Mouse (Mus musculus) kidney, postnatal 25 days (tissue): ENCODE results near the gene Rab25.
A peak's percentile ranks its signal among the peaks of the same experiment; 100 is the strongest.

Source experiments
- DNase-seq, 2 experiments: peaks; one replicate each; pipeline ENCODE4 v3.0.0; 2021; ENCODE audit warnings: mixed read lengths in 2 of 2

Rab25 gene

DNA sequence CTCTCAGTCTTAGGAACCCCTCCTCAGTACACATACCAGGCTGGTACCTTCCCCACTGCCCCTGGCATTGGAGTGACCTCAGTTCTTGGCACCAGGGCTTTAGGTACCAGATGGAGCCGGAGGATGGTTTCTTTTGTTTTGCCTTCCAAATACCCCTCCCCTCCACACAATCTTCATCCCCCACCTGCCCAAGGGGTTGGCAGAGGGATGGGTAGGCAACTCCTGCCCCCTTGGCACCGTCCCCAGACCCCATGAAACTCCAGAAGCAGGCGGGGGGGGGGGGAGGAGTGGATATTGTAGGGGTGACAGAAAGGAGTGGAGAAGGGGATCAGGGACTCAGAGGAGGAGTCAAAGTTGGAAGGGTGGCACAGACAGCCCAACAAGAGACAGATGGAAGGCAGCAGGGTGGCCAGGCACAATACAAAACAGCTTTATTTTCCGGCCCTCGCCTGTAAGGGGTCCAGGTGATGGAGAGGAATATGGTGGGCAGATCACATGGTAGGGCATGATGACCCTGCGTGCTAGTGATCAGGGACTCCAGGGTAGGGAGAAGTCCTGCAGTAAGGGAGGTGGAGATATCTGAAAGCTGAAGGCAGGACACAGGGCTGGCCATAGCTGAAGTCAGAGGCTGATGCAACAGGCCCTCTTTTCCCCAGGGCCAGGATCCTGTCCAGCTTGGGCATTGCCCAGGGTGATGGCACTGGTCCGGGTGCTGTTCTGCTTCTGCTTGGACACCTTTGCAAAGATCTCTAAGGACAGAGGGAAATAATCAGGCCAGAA lies 6.3 kb downstream of the Rab25 start:
- DNase-seq, result peak in 1 of 2 experiments; percentile 37

DNA sequence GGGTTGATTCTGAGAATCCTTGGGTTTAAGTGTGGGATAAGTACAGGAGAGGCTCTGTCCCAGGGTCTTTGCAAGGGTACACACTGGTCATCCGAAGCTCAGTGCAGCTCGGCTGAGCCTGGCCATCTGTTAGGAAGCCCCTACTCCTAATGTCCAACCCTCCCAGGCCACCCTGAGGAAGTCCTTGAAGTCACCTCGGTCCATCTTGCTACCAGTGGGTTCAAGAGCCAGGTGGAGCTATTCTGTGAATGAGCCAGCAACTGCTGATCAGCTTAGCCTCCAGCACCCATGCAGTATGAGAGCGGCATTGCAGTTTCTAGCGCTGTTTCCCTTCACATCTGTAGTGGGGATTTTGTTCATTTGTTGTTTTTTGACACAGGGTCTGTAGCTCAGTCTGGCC lies 8.0 kb downstream of the Rab25 start:
- peak in 1 of 2 experiments; percentile 23 for DNase-seq

DNA sequence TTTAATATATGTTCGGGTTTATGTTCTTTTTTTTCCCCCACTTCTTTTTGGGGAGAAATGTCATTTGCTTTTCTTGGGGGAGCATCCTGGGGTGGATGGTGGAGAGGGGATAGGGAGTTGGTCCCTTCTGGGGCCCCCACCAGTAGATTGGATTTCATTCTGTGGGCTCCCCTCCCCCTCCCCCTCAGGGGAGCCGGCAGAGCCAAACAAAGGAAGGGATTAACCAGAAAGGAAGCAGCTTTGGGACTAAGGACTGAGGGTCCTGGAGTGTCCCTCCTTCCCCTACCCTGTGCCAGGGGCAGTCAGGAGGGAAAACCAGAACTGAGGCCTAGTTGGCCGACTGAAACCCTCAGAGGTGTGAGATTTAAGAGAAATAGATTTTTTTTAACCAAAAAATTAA lies 8.7 kb downstream of the Rab25 start:
- DNase-seq, result no peak

DNA sequence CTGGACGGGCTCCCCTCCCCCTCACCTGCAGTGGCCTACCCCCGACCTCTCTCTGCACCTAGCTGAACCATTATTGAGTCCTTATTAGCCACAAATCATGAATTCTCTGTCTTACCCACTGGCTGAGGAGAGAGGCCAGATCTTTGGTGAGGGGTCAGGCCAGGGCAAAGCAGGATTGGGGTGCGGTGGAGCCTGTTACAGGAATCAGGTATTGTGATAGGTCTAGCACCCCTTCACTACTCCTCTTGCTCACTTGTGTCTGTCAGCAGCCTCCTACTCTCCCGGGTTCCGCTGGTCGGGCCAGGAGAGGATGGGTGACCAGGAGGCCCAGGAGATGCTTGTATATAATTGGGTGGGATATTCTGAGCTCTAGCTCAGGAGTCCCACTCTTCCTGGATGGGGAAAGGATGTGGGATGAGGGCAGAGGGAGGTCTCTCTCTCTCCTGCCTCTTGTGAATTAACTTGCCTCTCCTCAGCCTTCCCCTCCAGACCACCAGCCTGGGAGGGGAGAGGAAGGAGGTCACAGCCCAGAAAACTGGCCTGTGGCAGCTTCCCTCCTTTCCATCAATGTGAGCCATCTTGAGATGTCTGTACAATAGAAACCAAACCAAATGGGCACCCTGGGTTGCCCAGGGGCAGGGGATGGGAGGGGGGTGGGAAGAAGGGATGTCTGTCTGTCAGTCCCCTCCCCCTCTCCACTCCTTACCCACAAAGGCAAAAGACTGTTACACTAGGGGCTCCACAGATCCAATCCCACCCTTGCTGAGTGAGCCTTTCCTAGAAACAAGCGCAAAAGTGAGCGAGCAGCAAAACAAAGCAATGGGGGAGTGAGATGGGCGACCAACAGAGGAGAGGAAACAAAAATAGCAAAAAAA lies 9.6 kb downstream of the Rab25 start:
- DNase-seq, result no peak

DNA sequence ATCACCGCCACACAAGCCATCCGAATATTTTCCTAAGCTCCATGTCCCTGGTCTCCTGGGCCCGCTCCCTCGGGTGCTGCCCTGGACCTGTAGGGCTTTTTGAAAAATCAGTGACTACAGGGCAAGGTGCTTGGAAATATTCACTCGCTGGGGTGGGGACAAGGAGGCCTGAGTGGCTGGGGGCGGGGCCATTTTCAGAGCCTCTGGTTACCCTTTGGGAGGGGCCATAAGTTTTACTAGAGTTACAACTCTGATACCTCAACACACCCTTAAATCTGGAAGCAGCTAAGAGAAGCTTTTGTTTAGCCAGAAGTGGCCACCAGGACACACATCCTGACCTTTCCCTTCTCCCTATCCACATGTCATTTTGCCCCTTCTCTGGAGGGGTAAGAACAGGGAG lies 11.0 kb downstream of the Rab25 start:
- peak in 1 of 2 experiments; percentile 56 for DNase-seq

DNA sequence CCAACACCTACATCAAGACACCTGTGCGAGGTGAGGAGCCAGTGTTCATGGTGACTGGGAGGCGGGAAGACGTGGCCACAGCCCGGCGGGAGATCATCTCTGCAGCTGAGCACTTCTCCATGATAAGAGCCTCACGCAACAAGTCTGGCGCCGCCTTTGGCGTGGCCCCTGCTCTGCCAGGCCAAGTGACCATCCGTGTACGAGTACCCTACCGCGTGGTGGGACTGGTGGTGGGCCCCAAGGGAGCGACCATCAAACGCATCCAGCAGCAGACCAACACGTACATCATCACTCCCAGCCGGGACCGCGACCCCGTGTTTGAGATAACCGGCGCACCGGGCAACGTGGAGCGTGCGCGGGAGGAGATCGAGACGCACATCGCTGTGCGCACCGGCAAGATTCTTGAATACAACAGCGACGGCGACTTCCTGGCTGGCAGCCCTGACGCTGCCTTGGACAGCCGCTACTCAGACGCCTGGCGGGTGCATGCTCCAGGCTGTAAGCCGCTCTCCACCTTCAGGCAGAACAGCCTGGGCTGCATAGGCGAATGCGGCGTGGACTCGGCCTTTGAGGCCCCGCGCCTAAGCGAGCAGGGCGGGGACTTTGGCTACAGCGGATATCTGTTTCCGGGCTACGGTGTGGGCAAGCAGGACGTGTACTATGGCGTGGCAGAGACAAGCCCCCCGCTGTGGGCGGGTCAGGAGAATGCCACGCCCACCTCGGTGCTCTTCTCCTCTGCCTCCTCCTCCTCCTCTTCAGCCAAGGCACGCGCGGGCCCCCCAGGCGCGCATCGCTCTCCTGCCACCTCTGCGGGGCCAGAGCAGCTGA lies 11.8 kb downstream of the Rab25 start:
- DNase-seq, result peak; percentile 84 to 91

DNA sequence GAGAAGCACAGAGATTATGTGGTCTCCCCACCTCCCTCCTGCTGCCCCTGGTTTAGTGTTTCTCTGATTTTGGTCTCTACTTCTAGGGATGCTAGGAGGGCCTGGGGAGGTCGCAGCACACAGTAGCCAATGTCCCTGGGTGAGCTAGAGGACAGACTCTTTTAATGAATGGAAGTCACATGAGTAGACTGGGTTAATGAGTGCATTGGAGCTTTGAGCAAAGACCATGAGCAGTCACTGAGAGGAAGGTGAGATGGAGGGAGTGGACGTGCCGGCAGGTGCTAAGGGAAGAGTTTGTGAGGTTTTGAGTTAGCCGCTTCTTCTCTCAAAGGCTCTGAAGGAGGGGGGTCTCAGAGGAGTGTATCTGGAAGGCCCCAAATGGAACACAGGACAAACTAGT lies 12.6 kb downstream of the Rab25 start:
- peak in 1 of 2 experiments; percentile 39 for DNase-seq

DNA sequence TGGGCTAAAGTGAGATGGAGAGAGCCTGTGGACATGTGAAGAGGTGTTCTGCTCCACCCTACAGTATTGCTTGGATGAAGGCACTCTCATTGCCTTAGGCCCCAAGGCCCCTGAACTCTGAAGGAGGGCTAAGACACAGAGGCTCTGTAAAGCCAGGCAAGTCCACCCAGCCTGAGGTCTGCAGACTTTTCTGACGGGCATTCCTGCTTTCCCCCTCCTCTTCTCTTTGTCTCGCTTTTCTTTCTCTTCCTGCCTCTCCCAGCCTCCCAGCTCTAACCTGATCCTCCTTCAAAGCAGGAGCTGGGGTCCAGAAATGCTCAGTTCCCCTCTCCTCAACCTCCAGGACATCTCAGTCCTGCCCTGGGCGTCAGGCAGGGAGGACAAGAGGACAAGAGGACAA lies 13.1 kb downstream of the Rab25 start:
- DNase-seq, result no peak

DNA sequence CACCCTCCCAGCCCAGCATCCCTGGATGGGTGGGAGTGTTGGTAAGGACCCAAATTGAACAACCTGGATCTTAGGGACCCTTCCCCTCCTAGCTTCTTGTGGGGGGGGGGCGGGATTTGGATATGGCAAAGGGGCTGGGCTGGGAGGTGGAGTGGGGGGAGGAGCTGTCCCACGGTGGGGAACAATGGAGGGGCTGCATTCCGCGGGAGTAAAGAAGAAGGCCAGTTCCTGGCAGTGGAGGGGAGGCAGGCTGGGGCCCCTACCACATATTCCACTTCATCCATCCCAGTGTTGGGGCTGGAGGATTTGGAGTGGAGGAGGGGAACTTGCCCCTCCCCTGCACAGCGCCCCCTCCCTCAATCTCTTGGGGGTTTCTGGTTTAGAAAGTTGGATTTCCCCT lies 14.4 kb downstream of the Rab25 start:
- DNase-seq, result no peak

DNA sequence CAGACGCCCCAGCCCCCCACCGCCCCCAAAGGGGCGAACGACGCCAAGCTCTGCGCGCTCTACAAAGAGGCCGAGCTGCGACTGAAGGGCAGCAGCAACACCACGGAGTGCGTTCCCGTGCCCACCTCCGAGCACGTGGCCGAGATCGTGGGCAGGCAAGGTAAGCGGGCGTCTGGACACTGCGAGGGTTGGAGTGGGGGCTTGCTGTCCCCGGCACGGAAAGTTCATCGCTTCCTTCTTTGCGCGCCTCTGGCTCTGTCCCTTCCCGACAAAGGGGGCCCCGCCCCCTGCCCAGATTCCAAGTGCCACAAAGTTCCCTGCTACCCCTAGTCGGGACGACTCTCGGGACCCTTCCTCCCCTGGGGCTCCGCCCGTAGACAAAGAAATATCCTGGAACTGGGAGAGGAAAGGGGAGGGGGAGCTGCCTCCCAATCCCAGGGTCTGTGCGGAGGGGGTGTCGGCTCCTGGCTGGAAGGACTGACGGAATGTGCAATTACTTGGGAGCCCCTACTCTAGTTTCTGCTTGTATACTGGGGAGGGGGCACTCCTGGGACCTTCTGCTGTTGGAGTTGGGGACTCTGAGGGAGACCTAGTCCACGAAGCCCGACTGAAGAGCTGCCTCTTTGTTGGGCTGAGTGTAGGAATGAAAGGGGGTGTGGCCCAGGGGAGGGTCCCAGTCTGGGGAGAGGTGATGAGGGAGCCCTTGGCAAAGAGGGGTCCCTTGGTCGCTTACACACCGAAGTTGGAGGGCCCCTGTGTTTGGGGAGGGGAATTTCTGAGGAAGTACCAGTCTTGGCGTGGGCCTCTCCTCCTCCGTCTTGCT lies 15.2 kb downstream of the Rab25 start:
- peak in 1 of 2 experiments; percentile 62 for DNase-seq

DNA sequence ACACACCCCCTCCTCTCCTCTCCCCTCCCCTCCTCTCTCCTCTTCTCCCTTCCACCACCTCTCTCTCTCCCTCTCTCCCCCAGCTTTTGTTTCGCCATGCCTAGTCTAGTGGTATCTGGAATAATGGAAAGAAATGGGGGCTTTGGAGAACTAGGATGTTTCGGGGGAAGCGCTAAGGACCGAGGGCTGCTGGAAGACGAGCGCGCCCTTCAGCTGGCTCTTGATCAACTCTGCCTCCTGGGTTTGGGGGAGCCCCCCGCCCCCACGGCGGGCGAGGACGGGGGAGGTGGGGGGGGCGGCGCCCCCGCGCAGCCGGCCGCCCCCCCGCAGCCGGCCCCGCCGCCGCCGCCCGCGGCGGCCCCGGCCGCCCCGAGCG lies 15.8 kb downstream of the Rab25 start, which contains the start of gene Mex3a:
Gene Mex3a (plus strand): TSS at position 97 of the 376 bp plus-strand sequence.
- DNase-seq, result peak in 1 of 2 experiments; percentile 40

DNA sequence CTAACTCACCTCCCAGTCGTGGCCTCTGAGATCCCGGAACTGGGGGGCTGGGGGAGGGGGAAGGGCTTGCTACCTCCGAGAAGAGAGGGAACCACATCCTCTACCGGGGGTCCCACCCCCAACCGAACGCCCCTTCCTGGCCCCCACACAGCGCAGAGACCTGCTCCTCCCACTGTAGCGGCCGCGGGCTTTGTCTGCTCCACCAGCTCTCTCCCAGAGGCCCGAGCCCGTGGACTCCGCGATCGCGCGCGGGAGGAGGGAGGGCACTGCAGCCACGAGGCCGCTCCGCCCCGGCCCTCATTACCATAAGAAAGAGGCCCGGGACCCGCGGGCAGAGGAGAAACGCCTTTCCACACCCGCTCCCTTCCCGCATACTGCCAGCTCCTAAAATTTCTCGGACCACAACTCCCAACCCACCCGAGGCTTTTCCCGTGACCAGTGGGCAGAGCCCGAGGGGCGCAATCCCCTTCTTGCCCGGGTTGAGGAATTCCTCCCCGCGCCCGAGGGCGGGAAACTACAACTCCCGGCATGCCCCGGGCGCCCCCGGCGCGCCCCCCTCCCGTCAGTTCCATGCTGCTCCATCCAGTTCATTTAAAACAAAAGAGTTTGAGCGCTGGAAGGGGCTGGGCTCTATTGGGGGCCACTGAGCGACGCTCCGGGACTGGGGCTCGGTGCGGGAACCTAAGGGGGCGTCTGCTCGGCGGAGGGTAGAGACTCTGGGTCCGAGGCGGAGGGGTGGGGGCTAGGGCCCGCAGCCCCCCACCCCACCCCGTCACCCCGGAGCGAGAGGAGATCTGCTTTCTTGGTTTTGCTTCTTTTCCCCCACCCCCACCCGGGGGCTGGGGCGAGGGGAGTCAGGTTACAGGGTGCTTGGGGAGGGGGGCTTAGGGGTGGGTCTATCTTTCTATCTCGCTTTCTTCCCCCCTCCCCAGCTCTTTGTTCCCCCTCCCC lies 16.5 kb downstream of the Rab25 start:
- DNase-seq, result peak; percentile 86 to 92

DNA sequence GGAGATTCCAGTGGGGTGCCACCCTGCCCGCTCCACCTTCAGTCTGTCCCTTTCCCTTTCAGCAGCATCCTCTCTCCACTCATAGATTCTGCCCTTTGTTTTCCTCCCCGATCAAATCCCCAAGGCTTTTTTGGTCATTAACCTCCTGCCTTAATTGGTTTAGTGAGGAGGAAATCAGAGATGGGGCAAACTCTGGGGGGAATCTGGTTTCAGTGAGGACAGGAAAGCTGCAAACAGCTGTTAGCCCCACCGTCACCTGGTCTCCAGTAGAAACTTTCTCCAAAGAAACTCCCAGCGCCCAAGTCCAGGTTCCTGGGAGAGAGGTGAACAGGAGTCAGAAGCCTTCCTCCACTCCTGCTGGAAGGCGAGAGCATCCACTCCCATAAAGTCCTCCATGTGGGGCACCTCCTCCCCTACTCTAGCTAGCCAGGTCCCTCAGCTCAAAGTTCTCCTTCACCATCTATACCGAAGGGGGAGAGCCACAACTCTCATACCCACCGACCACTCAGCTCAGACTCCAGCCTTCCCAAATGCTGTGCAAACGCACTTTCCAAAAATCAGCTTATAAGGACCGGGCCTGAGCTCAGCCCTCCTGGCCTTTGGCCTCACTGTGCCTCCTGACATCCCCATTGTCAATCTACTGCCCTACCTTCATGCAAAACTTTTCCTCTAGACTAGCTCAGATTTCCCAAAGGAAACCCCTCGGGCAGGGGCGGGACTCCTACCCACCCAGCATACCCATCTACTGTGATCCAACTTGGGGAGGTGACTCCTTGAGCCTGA lies 17.8 kb downstream of the Rab25 start:
- no peak for DNase-seq

DNA sequence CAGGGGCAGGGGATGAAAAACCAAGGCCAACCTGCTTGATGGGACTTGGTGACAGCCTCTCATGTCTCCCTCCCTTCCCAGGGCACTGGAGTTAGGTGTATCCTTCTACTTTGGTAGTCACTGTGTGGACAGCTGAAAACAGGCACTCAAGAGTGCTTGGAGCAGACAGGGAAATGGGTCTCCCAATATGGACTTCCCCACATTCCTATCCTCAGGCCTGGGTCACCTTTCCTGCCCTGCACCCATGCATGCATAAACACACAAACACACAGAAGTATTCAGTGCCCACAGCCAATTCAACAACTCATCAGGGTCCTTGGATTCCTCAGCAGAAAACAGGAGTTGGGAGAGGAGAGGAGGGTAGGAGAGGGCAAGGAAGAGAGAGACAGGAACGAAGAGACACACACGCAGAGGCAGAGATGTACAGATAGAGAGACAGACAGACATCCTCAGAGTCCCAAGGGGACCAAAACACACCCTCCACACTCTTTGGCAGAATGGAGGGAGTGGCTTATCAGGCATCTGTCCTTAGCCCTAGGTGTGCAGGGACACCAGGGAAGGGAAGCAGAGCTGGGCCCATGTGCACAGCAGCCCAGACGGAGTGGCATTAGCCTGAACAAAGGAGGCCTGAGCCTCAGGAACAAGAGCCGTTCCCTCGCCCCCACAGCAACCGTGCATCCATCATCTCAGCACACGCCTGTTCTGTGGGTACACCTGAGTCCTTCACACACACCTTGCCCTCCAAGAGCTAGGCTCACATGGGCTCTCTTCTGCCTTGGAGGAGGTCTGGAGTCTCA lies 18.7 kb downstream of the Rab25 start:
- peak in 1 of 2 experiments; percentile 51 for DNase-seq

DNA sequence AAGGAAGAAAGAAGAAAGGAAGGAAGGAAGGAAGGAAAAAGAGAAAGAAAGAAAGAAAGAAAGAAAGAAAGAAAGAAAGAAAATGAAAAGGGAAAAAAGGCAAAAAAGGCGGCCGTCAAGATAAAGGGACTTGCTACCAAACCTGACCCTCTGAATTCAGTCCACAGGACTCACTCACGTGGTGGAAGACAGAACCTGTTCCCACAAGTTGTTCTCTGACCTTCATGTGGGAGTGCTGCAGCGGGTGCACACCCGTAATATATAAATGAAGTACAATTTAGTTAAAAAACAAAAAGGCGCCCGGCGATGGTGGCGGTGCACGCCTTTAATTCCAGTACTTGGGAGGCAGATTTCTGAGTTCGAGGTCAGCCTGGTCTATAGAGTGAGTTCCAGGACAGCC lies 19.5 kb downstream of the Rab25 start:
- peak; percentile 33 to 74 for DNase-seq

DNA sequence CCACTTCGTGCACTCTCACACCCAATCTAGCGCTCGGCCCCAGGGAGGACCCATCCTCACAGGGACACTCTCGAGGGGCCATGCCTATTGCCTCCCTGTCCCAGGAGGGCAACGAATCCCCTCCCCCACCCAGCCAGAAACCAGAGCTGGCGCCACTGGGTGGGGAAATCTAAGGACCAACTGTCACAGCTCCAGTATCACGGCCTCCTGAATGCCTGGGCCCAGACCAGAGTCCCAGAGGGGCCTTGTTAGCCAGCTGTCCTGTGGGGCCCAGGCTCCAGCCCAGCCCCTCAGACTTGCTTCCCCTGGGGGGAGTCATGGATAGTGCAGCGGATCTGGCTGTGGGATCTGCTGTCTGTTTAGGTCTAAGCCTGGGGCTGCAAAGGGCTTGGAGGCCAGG lies 20.5 kb downstream of the Rab25 start:
- DNase-seq, result peak in 1 of 2 experiments; percentile 46

DNA sequence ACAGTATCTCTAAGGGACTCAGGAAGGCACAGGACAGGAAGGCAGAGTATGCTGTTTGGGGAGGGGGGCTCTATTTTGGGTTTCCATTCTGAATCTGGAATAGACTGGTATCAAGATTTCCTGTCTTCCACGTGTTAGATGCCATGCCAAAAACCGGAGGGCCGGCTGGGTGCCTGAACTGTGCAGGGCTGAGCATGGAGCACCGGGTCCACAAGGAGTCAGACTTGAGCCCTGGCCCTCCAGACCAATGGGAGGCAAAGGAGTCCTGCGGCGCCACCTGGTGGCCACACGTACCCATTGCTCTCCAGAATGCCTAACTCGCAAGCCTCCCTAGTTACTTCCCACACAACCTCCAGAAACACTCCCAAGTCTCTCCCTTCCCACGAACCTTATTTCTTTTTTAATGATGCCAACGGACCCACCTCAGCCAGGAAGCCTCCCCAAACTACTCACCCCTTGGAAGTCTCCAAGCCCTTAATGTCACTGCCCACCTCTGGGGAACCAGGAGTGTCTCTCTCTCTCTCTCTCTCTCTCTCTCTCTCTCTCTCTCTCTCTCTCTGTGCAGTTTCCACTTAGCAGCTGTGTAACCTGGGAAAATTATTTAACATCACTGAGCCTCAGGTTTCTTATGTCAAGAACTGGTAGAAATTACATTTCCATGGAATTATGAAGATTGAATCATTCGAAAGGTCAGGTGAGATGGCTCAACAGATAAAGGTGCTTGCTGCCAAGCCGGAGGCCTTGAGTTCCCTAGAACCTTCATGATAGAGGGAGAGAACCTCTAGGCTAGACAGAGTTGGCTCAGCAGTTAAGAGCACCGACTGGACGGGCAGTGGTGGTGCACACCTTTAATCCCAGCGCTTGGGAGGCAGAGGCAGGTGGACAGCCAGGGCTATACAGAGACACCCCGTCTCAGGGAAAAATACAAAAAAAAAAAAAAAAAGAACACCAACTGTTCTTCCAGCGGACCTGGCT lies 21.7 kb downstream of the Rab25 start:
- peak; percentile 91 to 95 for DNase-seq

DNA sequence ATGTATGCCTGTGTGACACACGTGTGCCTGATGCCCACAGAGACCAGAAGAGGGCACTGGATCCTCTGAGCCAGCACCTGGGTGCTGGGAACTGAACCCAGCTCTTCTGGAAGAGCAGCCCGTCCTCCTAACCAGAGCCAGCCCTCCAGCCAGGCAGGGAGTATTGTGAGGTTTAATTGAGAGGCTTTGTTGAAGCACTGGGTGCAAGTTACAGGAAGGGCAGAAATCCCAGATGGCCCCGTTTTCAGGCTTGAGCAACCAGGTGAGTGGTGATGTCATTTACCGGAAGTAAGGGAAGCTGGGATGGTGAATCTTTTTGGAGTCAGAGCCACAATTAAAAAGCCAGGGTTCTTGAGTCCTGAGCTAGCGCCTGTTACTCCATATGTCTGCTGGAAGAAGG lies 23.1 kb downstream of the Rab25 start:
- DNase-seq, result no peak
